Mouse (Mus musculus): ENCODE data around the gene Zfp612. TPM values are rescaled to one million over a fixed set of nuclear protein-coding genes. Genes with fewer than 3 reads are reported as not detected.
"Not testable (repeated sequence)": the region's sequence is repeated elsewhere in the genome, so short reads cannot be mapped to it uniquely, and the experiment has no call there.

Zfp612 gene
- 8.1 and 8.7 TPM in 2 replicates for polyA plus RNA-seq (2016; fragmentation: Nextera tagmentation; extraction: Ambion mirVana)

DNA sequence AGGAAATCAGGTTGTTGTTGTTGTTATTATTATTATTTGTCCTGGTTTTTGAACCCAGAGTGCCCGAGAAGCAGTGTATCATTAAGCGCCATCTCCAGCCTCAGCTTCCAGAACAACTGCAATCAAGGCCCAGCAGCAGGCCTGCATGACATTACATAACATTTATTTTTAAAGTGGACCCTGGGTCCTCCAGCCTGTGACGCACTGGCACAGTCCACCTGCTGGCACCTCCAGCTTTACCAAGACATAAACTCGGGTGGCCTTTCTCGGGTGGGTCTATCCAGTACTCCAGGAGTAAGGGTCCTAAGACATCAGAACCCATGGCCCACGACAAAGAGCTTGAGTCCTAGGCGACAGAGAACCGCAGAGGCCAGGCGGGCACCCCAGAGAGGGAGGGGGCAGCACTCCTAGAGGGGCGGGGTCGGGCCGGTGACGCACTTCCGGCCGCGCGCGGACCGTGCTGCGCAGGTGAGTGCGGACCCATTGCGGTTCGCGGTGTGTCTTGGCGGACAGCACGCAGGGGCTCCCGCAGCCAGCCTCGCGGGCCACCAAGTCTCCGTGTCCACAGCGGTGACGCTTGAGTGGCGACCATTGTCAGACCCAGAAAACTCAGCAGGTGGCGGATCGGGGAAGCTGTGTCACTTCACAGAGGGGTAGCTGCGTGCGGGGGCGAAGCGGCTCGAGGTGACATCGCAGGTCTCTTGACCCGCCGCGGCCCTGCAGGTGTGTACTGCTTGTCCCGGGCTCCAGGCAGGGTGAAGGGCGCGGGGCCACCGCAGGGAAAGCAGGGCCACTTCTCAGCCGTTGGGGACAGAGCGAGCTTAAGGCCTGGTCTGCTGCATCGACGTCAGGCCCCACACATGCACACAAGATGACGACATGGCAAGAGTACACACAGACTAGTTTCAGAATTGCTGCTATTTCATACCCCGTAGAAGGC, at the start of gene Zfp612:
Gene Zfp612 (plus strand): TSS at position 465 of the 940 bp plus-strand sequence.
- Histone ChIP-seq H3K36me3 (replicated peaks) (peaks cover 17% of the 10 kb centered on the region), H3K4me3 (peak within 1 kb of the TSS; percentile 83), H3K4me1 (peaks cover 19% of the 10 kb centered on the region), H3K9me3 (no peaks in the 10 kb centered on the region), H3K27ac (replicated peaks) (peak within 1 kb of the TSS; percentile 80), H3K27me3 (replicated peaks; ENCODE audit: low read depth, poor library complexity, severe bottlenecking) (no peaks in the 10 kb centered on the region; the same call in 1 of the 2 replicates)
- WGBS = 8% methylated on average over 54 of the region's 54 CpGs
- peak; percentile 81 for DNase-seq (ENCODE audit: low spot score)

- H3K9me3 ChIP-seq; H3K4me3 ChIP-seq; H3K36me3 ChIP-seq (replicated peaks); H3K27me3 ChIP-seq (replicated peaks; ENCODE audit: low read depth, poor library complexity, severe bottlenecking); H3K4me1 ChIP-seq; H3K27ac ChIP-seq (replicated peaks): not testable (repeated sequence)
- peak; percentile 18 for DNase-seq (ENCODE audit: low spot score)
- WGBS = 27% methylated on average over 8 of the region's 8 CpGs
Observed at GRCm38 (mm10) chr8:110033771-110034170, 45.8 kb upstream of the Zfp612 start.

- Histone ChIP-seq H3K9me3 (peaks cover 2% of the 10 kb centered on the region; the same call in 1 of the 2 replicates), H3K4me3 (no peak overlapping the region), H3K4me1 (peaks cover 14% of the 10 kb centered on the region), H3K27me3 (replicated peaks; ENCODE audit: low read depth, poor library complexity, severe bottlenecking) (no peaks in the 10 kb centered on the region), H3K36me3 (replicated peaks) (no peaks in the 10 kb centered on the region), H3K27ac (replicated peaks) (no peak overlapping the region)
- WGBS = 61% methylated on average over 4 of the region's 4 CpGs
- DNase-seq (ENCODE audit: low spot score) = no peak
Observed at GRCm38 (mm10) chr8:110034331-110034730, 45.2 kb upstream of the Zfp612 start.

DNA sequence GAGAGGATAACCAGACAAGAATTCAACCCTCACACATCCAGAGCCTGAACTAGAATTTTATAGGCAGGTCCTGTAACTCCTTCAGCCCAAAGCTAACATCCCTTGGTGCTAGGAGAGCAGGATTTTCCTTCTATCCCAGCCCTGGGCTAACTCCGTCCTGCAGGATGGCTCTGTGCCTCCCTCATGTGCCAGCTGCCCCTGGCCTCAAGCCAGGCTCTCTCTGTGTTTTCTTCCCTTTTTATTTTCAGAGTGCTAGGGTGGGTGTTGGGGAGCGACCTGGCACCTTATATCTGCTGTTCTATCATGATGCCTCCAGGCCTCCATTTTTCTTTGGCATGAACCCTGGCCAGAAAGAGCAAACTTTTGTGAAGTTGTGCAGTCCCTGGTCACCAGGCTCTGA, 43.4 kb upstream of the Zfp612 start:
- 80% methylated on average over 2 of the region's 2 CpGs for WGBS
- H3K27ac ChIP-seq (replicated peaks) = no peak overlapping the region
- H3K4me1 ChIP-seq = peaks cover 17% of the 10 kb centered on the region
- DNase-seq (ENCODE audit: low spot score) = no peak
- no peaks in the 10 kb centered on the region for H3K9me3 ChIP-seq
- H3K4me3 ChIP-seq = no peak overlapping the region
- H3K27me3 ChIP-seq (replicated peaks; ENCODE audit: low read depth, poor library complexity, severe bottlenecking) = no peaks in the 10 kb centered on the region
- no peaks in the 10 kb centered on the region for H3K36me3 ChIP-seq (replicated peaks)

DNA sequence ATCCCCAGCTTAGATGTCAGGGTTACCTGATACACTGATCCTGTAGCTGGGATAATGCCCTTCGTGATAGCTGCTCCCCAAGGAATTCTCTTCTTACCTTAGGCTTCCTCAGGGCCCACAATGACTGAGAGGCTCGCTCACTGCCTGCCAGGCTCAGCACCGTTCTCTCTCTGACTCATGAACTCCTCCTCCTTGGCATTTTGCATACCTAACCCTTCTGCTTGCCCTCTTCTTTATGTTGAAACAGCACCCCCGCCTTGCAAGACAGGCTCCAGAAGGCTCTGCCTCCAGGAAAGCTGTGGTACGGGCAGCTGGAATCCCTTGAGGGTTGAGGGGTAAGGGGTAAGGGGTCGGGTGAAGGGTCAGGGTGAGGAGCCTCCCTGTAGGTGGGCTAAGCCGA, 40.3 kb upstream of the Zfp612 start:
- 24% methylated on average over 7 of the region's 7 CpGs for WGBS
- Histone ChIP-seq H3K36me3 (replicated peaks) (no peaks in the 10 kb centered on the region), H3K27ac (replicated peaks) (no peak overlapping the region), H3K4me1 (peaks cover 12% of the 10 kb centered on the region), H3K9me3 (no peaks in the 10 kb centered on the region), H3K27me3 (replicated peaks; ENCODE audit: low read depth, poor library complexity, severe bottlenecking) (no peaks in the 10 kb centered on the region), H3K4me3 (no peak overlapping the region)
- no peak for DNase-seq (ENCODE audit: low spot score)

- H3K27me3 ChIP-seq (replicated peaks; ENCODE audit: low read depth, poor library complexity, severe bottlenecking) = no peaks in the 10 kb centered on the region
- no peaks in the 10 kb centered on the region for H3K36me3 ChIP-seq (replicated peaks)
- WGBS = 76% methylated on average over 5 of the region's 5 CpGs
- DNase-seq (ENCODE audit: low spot score) = no peak
- no peak within 1 kb of the TSS for H3K4me3 ChIP-seq
- H3K27ac ChIP-seq (replicated peaks) = no peak within 1 kb of the TSS
- no peaks in the 10 kb centered on the region for H3K9me3 ChIP-seq
- H3K4me1 ChIP-seq = peaks cover 8% of the 10 kb centered on the region
Observed at GRCm38 (mm10) chr8:110039659-110040058, 39.9 kb upstream of the Zfp612 start, which contains the start of gene Chst4. Chst4 (minus strand) TSS chr8:110039740.

GRCm38 (mm10) chr8:110040509-110040908, 39.0 kb upstream of the Zfp612 start:
- H3K4me3 ChIP-seq = no peak overlapping the region
- no peaks in the 10 kb centered on the region for H3K36me3 ChIP-seq (replicated peaks)
- WGBS = 79% methylated on average over 4 of the region's 4 CpGs
- no peak for DNase-seq (ENCODE audit: low spot score)
- no peaks in the 10 kb centered on the region for H3K27me3 ChIP-seq (replicated peaks; ENCODE audit: low read depth, poor library complexity, severe bottlenecking)
- no peak overlapping the region for H3K27ac ChIP-seq (replicated peaks)
- H3K4me1 ChIP-seq = peaks cover 7% of the 10 kb centered on the region
- H3K9me3 ChIP-seq = no peaks in the 10 kb centered on the region

- DNase-seq (ENCODE audit: low spot score) = no peak
- Histone ChIP-seq H3K27me3 (replicated peaks; ENCODE audit: low read depth, poor library complexity, severe bottlenecking) (no peaks in the 10 kb centered on the region), H3K9me3 (no peaks in the 10 kb centered on the region), H3K36me3 (replicated peaks) (no peaks in the 10 kb centered on the region), H3K27ac (replicated peaks) (no peak overlapping the region), H3K4me1 (no peaks in the 10 kb centered on the region), H3K4me3 (no peak overlapping the region)
- WGBS = 85% methylated on average over 6 of the region's 6 CpGs
Observed at GRCm38 (mm10) chr8:110051208-110051607, 28.3 kb upstream of the Zfp612 start.

GRCm38 (mm10) chr8:110058207-110058606, 21.3 kb upstream of the Zfp612 start:
- 91% methylated on average over 8 of the region's 8 CpGs for WGBS
- H3K36me3 ChIP-seq (replicated peaks) = no peaks in the 10 kb centered on the region
- no peaks in the 10 kb centered on the region for H3K9me3 ChIP-seq
- H3K27ac ChIP-seq (replicated peaks) = no peak overlapping the region
- DNase-seq (ENCODE audit: low spot score) = no peak
- H3K4me3 ChIP-seq = no peak overlapping the region
- peaks cover 4% of the 10 kb centered on the region; the same call in 1 of the 2 replicates for H3K4me1 ChIP-seq
- 0 out of 2 replicates have a peak, but pooled peaks cover 3% of the 10 kb centered on the region for H3K27me3 ChIP-seq (replicated peaks; ENCODE audit: low read depth, poor library complexity, severe bottlenecking)

- DNase-seq (ENCODE audit: low spot score) = no peak
- no peak overlapping the region for H3K27ac ChIP-seq (replicated peaks)
- no peaks in the 10 kb centered on the region for H3K36me3 ChIP-seq (replicated peaks)
- peaks cover 3% of the 10 kb centered on the region; the same call in 1 of the 2 replicates for H3K9me3 ChIP-seq
- peaks cover 4% of the 10 kb centered on the region; the same call in 1 of the 2 replicates for H3K4me1 ChIP-seq
- no peak overlapping the region for H3K4me3 ChIP-seq
- WGBS = 83% methylated on average over 9 of the region's 9 CpGs
- no peaks in the 10 kb centered on the region for H3K27me3 ChIP-seq (replicated peaks; ENCODE audit: low read depth, poor library complexity, severe bottlenecking)
Observed at GRCm38 (mm10) chr8:110064161-110064560, 15.4 kb upstream of the Zfp612 start.

GRCm38 (mm10) chr8:110064606-110065365, 14.8 kb upstream of the Zfp612 start:
- Histone ChIP-seq H3K9me3 (peaks cover 3% of the 10 kb centered on the region; the same call in 1 of the 2 replicates), H3K36me3 (replicated peaks) (no peaks in the 10 kb centered on the region), H3K4me3 (no peak overlapping the region), H3K4me1 (peaks cover 4% of the 10 kb centered on the region; the same call in 1 of the 2 replicates), H3K27me3 (replicated peaks; ENCODE audit: low read depth, poor library complexity, severe bottlenecking) (no peaks in the 10 kb centered on the region), H3K27ac (replicated peaks) (no peak overlapping the region)
- no peak for DNase-seq (ENCODE audit: low spot score)
- WGBS = 94% methylated on average over 18 of the region's 18 CpGs

- Histone ChIP-seq H3K27me3 (replicated peaks; ENCODE audit: low read depth, poor library complexity, severe bottlenecking) (no peaks in the 10 kb centered on the region), H3K4me3 (no peak overlapping the region), H3K9me3 (peaks cover 3% of the 10 kb centered on the region; the same call in 1 of the 2 replicates), H3K4me1 (peaks cover 4% of the 10 kb centered on the region; the same call in 1 of the 2 replicates), H3K27ac (replicated peaks) (no peak overlapping the region), H3K36me3 (replicated peaks) (no peaks in the 10 kb centered on the region)
- DNase-seq (ENCODE audit: low spot score) = no peak
- WGBS = 92% methylated on average over 4 of the region's 4 CpGs
Observed at GRCm38 (mm10) chr8:110065676-110066075, 13.9 kb upstream of the Zfp612 start.

Measured in embryonic facial prominence, embryonic 10.5 days (tissue).